Mouse (Mus musculus): ENCODE measurements around the gene Net1. TPM values are rescaled to one million over a fixed set of nuclear protein-coding genes. Genes with fewer than 3 reads are reported as not detected.
"Not testable (repeated sequence)": the region's sequence is repeated elsewhere in the genome, so short reads cannot be mapped to it uniquely, and the experiment has no call there.

Net1 gene
- polyA plus RNA-seq, 1 experiment, result 9.3 TPM

- Histone ChIP-seq H3K4me1 (ENCODE audit: control insufficient read depth) (peaks cover 12% of the 10 kb centered on the region), H3K27me3 (ENCODE audit: control insufficient read depth) (peaks cover 30% of the 10 kb centered on the region), H3K4me3 (replicated peaks) (no peak overlapping the region), H3K36me3 (ENCODE audit: control insufficient read depth) (no peaks in the 10 kb centered on the region), H3K9me3 (ENCODE audit: control insufficient read depth, low read length) (no peaks in the 10 kb centered on the region)
- TF ChIP-seq GATA1 (IDR thresholded peaks at IDR 0.05; ENCODE audit: low read length) (no peak), TAL1 (IDR thresholded peaks at IDR 0.05; ENCODE audit: low read length) (no peak)
Observed at GRCm38 (mm10) chr13:3854856-3855255, 63.2 kb downstream of the Net1 start.

DNA sequence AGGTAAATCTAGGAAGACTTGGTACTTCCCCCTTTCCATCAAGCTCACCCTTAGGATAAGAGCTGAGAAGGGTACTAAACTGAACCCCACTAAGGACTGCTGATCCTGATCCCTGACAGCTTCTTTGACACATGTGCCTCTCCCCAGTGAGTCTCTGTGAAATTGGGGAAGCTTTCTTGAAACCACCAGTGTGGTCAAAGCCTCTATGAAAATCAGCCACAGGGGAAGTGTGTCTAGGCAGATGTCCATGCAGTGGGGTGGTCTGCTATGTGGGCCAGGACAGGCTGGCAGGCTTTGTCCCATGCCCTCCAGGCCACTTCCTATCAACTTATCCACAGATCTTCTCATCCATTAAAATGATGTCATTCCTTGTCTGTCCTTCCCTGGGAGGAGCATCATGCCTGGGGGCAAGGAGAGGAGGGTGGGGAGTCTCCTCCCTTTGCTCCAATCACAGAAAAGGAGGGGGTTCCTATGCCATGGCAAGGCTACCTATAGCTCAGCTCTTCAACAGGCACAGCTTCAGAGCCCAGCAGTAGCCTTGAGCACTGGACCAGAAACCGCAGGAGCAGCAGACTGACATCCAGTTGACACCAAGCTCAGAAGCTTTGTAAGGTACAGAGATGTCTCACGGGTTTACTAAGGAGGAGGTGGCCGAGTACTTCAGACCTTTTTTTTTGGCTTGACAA lies 64.2 kb downstream of the Net1 start, which contains the start of gene Calm5:
Gene Calm5 (plus strand): TSS at position 526 of the 686 bp plus-strand sequence.
- not testable (repeated sequence) for H3K4me3 ChIP-seq (replicated peaks); H3K36me3 ChIP-seq (ENCODE audit: control insufficient read depth); H3K9me3 ChIP-seq (ENCODE audit: control insufficient read depth, low read length); H3K4me1 ChIP-seq (ENCODE audit: control insufficient read depth)
- H3K27me3 ChIP-seq (ENCODE audit: control insufficient read depth), result peaks cover 30% of the 10 kb centered on the region

GRCm38 (mm10) chr13:3850330-3850729 lies 67.7 kb downstream of the Net1 start:
- no peak for TF ChIP-seq GATA1 (IDR thresholded peaks at IDR 0.05; ENCODE audit: low read length)
- TF ChIP-seq TAL1 (IDR thresholded peaks at IDR 0.05; ENCODE audit: low read length), result no peak
- H3K4me3 ChIP-seq (replicated peaks), result no peak overlapping the region
- no peaks in the 10 kb centered on the region for H3K4me1 ChIP-seq (ENCODE audit: control insufficient read depth)
- H3K9me3 ChIP-seq (ENCODE audit: control insufficient read depth, low read length), result no peaks in the 10 kb centered on the region
- H3K27me3 ChIP-seq (ENCODE audit: control insufficient read depth), result peaks cover 24% of the 10 kb centered on the region
- no peaks in the 10 kb centered on the region for H3K36me3 ChIP-seq (ENCODE audit: control insufficient read depth)

DNA sequence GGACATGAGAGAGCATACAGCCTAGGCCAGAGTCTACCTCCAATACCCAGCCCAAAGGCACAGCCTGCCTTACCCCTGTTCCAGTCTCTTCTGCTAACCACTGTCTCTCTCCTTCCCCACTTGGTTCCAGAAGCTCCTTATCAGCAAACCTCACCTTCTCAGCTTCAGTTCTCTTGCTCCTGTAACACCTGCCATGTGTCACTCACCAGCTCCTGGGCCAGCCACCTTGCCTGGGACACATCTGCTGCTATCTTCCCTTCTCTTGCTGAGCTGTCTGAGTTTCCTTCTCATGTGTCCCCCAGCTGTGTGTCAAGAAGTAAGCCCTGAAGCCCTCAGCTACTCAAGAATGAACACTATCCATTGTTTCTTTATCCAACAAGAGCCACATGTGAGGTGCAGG lies 77.4 kb downstream of the Net1 start:
- not testable (repeated sequence) for H3K36me3 ChIP-seq (ENCODE audit: control insufficient read depth); H3K4me3 ChIP-seq (replicated peaks); H3K9me3 ChIP-seq (ENCODE audit: control insufficient read depth, low read length); H3K4me1 ChIP-seq (ENCODE audit: control insufficient read depth)
- peaks cover 15% of the 10 kb centered on the region for H3K27me3 ChIP-seq (ENCODE audit: control insufficient read depth)

DNA sequence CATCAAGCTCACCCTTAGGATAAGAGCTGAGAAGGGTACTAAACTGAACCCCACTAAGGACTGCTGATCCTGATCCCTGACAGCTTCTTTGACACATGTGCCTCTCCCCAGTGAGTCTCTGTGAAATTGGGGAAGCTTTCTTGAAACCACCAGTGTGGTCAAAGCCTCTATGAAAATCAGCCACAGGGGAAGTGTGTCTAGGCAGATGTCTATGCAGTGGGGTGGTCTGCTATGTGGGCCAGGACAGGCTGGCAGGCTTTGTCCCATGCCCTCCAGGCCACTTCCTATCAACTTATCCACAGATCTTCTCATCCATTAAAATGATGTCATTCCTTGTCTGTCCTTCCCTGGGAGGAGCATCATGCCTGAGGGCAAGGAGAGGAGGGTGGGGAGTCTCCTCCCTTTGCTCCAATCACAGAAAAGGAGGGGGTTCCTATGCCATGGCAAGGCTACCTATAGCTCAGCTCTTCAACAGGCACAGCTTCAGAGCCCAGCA lies 80.7 kb downstream of the Net1 start, which contains the start of gene Calm4:
Gene Calm4 (plus strand): TSS at position 446 of the 496 bp plus-strand sequence.
- H3K4me3 ChIP-seq (replicated peaks); H3K4me1 ChIP-seq (ENCODE audit: control insufficient read depth); H3K9me3 ChIP-seq (ENCODE audit: control insufficient read depth, low read length); H3K36me3 ChIP-seq (ENCODE audit: control insufficient read depth): not testable (repeated sequence)
- H3K27me3 ChIP-seq (ENCODE audit: control insufficient read depth), result peaks cover 20% of the 10 kb centered on the region

- not testable (repeated sequence) for H3K36me3 ChIP-seq (ENCODE audit: control insufficient read depth); H3K9me3 ChIP-seq (ENCODE audit: control insufficient read depth, low read length); H3K4me1 ChIP-seq (ENCODE audit: control insufficient read depth); H3K4me3 ChIP-seq (replicated peaks)
- H3K27me3 ChIP-seq (ENCODE audit: control insufficient read depth), result peaks cover 16% of the 10 kb centered on the region
Observed at GRCm38 (mm10) chr13:3833644-3834043, 84.4 kb downstream of the Net1 start.

- no peak for TF ChIP-seq GATA1 (IDR thresholded peaks at IDR 0.05; ENCODE audit: low read length)
- TF ChIP-seq TAL1 (IDR thresholded peaks at IDR 0.05; ENCODE audit: low read length), result no peak
- Histone ChIP-seq H3K4me1 (ENCODE audit: control insufficient read depth) (no peaks in the 10 kb centered on the region), H3K4me3 (replicated peaks) (no peak overlapping the region), H3K27me3 (ENCODE audit: control insufficient read depth) (peaks cover 7% of the 10 kb centered on the region), H3K36me3 (ENCODE audit: control insufficient read depth) (no peaks in the 10 kb centered on the region), H3K9me3 (ENCODE audit: control insufficient read depth, low read length) (no peaks in the 10 kb centered on the region)
Observed at GRCm38 (mm10) chr13:3832450-3832849, 85.6 kb downstream of the Net1 start.

Other genes starting within 250 kb of the Net1 start
- gene Calml3, start 113.9 kb downstream of the Net1 start, polyA plus RNA-seq (2012), result not detected in 2 replicates
- not detected in 2 replicates for gene Calm4, start 80.5 kb downstream of the Net1 start, polyA plus RNA-seq (2012)
- not detected in 2 replicates for gene Calm5, start 64.0 kb downstream of the Net1 start, polyA plus RNA-seq (2012)
- not detected in 2 replicates for gene Tubal3, start 54 bp upstream of the Net1 start, polyA plus RNA-seq (2012)
- 0.03 TPM in 1 of 2 replicates, not detected in the other for gene Ucn3, start 27.1 kb upstream of the Net1 start, polyA plus RNA-seq (2012)
- gene Akr1c14, start 130.8 kb upstream of the Net1 start, polyA plus RNA-seq (2012), result not detected in 2 replicates
- gene Akr1c18, start 232.4 kb upstream of the Net1 start, polyA plus RNA-seq (2012), result not detected in 2 replicates